Mouse (Mus musculus) spleen, postnatal 36 days (tissue): ENCODE measurements around the gene C3ar1.

Experiments used
- DNase-seq, 2 experiments: peaks; one replicate each; pipeline ENCODE4 v3.0.0; 2022; ENCODE audit warnings: low spot score in 2 of 2, mixed read lengths in 1 of 2

Gene C3ar1

GRCm38 (mm10) chr6:122828086-122828485 lies 27.9 kb downstream of the C3ar1 start:
- DNase-seq: peak in 1 of 2 experiments; percentile 19

GRCm38 (mm10) chr6:122825923-122826742 lies 29.8 kb downstream of the C3ar1 start:
- DNase-seq: peak; percentile 69 to 72

- no peak for DNase-seq
Observed at GRCm38 (mm10) chr6:122825166-122825565, 30.8 kb downstream of the C3ar1 start.

- DNase-seq: no peak
Observed at GRCm38 (mm10) chr6:122824086-122824485, 31.9 kb downstream of the C3ar1 start.

GRCm38 (mm10) chr6:122821822-122822221 lies 34.1 kb downstream of the C3ar1 start:
- peak; percentile 44 for DNase-seq

GRCm38 (mm10) chr6:122820799-122821650 lies 34.9 kb downstream of the C3ar1 start:
- peak; percentile 58 to 66 for DNase-seq

- peak; percentile 28 to 61 for DNase-seq
Observed at GRCm38 (mm10) chr6:122820071-122820798, 35.7 kb downstream of the C3ar1 start.

GRCm38 (mm10) chr6:122819306-122820070 lies 36.5 kb downstream of the C3ar1 start, which contains the start of gene Foxj2:
Gene Foxj2 (plus strand): TSS chr6:122819914.
- DNase-seq: peak; percentile 65 to 69

- no peak for DNase-seq
Observed at GRCm38 (mm10) chr6:122813640-122814039, 42.3 kb downstream of the C3ar1 start.

- DNase-seq: no peak
Observed at GRCm38 (mm10) chr6:122812716-122813115, 43.2 kb downstream of the C3ar1 start.

- peak; percentile 62 to 75 for DNase-seq
Observed at GRCm38 (mm10) chr6:122811771-122812600, 44.0 kb downstream of the C3ar1 start.

GRCm38 (mm10) chr6:122811280-122811652 lies 44.7 kb downstream of the C3ar1 start:
- DNase-seq: peak; percentile 95 to 97

GRCm38 (mm10) chr6:122810615-122811279 lies 45.2 kb downstream of the C3ar1 start:
- peak; percentile 98 for DNase-seq

- DNase-seq: no peak
Observed at GRCm38 (mm10) chr6:122810022-122810614, 45.8 kb downstream of the C3ar1 start.

GRCm38 (mm10) chr6:122804418-122804817 lies 51.5 kb downstream of the C3ar1 start:
- peak; percentile 74 to 80 for DNase-seq

GRCm38 (mm10) chr6:122801801-122802514 lies 54.0 kb downstream of the C3ar1 start:
- peak; percentile 29 to 39 for DNase-seq

GRCm38 (mm10) chr6:122801301-122801800 lies 54.6 kb downstream of the C3ar1 start, which contains the start of gene Slc2a3:
Gene Slc2a3 (minus strand): TSS chr6:122801640.
- DNase-seq: peak; percentile 54 to 59

GRCm38 (mm10) chr6:122800640-122801300 lies 55.2 kb downstream of the C3ar1 start:
- DNase-seq: peak in 1 of 2 experiments; percentile 7
